Mouse (Mus musculus): ENCODE measurements at regions not wholly inside any gene's neighbourhood (a gene's known extent, or its start where the extent isn't known, plus 50 kb on each side); places are given as distances from the start of the nearest gene placed in this dataset.

GRCm38 (mm10) chrX:64080717-64081116 lies 71.3 kb downstream of the Gm6760 start:
- H3K4me1 ChIP-seq (ENCODE audit: control insufficient read depth, insufficient read depth, low read length), result no peaks in the 10 kb centered on the region
- peak; percentile 74 for ATAC-seq
- no peak overlapping the region for H3K27ac ChIP-seq (ENCODE audit: low read length)
- no peak overlapping the region for H3K9ac ChIP-seq (ENCODE audit: low read depth, low read length)
- no peaks in the 10 kb centered on the region for H3K9me3 ChIP-seq (ENCODE audit: control insufficient read depth, low read length)
- no peaks in the 10 kb centered on the region for H3K27me3 ChIP-seq (replicated peaks; ENCODE audit: control insufficient read depth, insufficient read depth, low read length)
- no peak overlapping the region for H3K4me2 ChIP-seq (ENCODE audit: low read depth, low read length)
- no peak overlapping the region for H3K4me3 ChIP-seq (ENCODE audit: low read length)
- H3K36me3 ChIP-seq (ENCODE audit: control insufficient read depth, insufficient read depth, low read length), result no peaks in the 10 kb centered on the region

GRCm38 (mm10) chrX:64058389-64058788 lies 93.6 kb downstream of the Gm6760 start:
- Histone ChIP-seq H3K27me3 (replicated peaks; ENCODE audit: control insufficient read depth, insufficient read depth, low read length) (no peaks in the 10 kb centered on the region), H3K4me1 (ENCODE audit: control insufficient read depth, insufficient read depth, low read length) (no peaks in the 10 kb centered on the region), H3K27ac (ENCODE audit: low read length) (no peak overlapping the region), H3K4me3 (ENCODE audit: low read length) (no peak overlapping the region), H3K4me2 (ENCODE audit: low read depth, low read length) (no peak overlapping the region), H3K9me3 (ENCODE audit: control insufficient read depth, low read length) (no peaks in the 10 kb centered on the region), H3K9ac (ENCODE audit: low read depth, low read length) (no peak overlapping the region), H3K36me3 (ENCODE audit: control insufficient read depth, insufficient read depth, low read length) (no peaks in the 10 kb centered on the region)
- 31% methylated on average over 1 of the region's 1 CpGs for WGBS
- ATAC-seq, result no peak

GRCm38 (mm10) chrX:64056776-64057175 lies 95.2 kb downstream of the Gm6760 start:
- Histone ChIP-seq H3K27me3 (replicated peaks; ENCODE audit: control insufficient read depth, insufficient read depth, low read length) (no peaks in the 10 kb centered on the region), H3K4me1 (ENCODE audit: control insufficient read depth, insufficient read depth, low read length) (no peaks in the 10 kb centered on the region), H3K4me3 (ENCODE audit: low read length) (no peak overlapping the region), H3K36me3 (ENCODE audit: control insufficient read depth, insufficient read depth, low read length) (no peaks in the 10 kb centered on the region), H3K9ac (ENCODE audit: low read depth, low read length) (no peak overlapping the region), H3K27ac (ENCODE audit: low read length) (no peak overlapping the region), H3K4me2 (ENCODE audit: low read depth, low read length) (no peak overlapping the region), H3K9me3 (ENCODE audit: control insufficient read depth, low read length) (no peaks in the 10 kb centered on the region)
- WGBS, result 37% methylated on average over 1 of the region's 1 CpGs
- no peak for ATAC-seq
